Mouse (Mus musculus) embryonic facial prominence, embryonic 11.5 days (tissue): Measurements from ENCODE around the gene Capn5. TPM values are rescaled to one million over a fixed set of nuclear protein-coding genes. Genes with fewer than 3 reads are reported as not detected.

Experiments used
- ATAC-seq: fragments of 200-750 bp; cut with Nextera tagmentation; replicated peaks from 2 replicates; pipeline ENCODE4 v1.8.0; 2017; ENCODE audit warnings: low read depth; ENCODE audit not compliant: insufficient number of reproducible peaks, low FRiP score, low TSS enrichment
- DNase-seq: peaks from one replicate; pipeline ENCODE4 v3.0.0-alpha.2; 2015; ENCODE audit warnings: low spot score
- H3K27ac ChIP-seq: fragments of 300-500 bp; sonication (generic); replicated peaks from 2 replicates; pipeline ENCODE4 v1.5.1; 2014; ENCODE audit warnings: mild to moderate bottlenecking, low read depth, low read length, control low read depth
- H3K27me3 ChIP-seq: fragments of 300-500 bp; sonication (generic); 2 replicates; pipeline ENCODE4 v1.6.1; 2014; ENCODE audit warnings: mild to moderate bottlenecking, low read length, moderate library complexity, mixed read lengths; ENCODE audit not compliant: control insufficient read depth, insufficient read depth
- H3K36me3 ChIP-seq: fragments of 300-500 bp; sonication (generic); replicated peaks from 2 replicates; pipeline ENCODE4 v1.6.1; 2014; ENCODE audit warnings: low read depth, mild to moderate bottlenecking, low read length, moderate library complexity, mixed read lengths; ENCODE audit not compliant: control insufficient read depth, insufficient read depth
- H3K4me1 ChIP-seq: fragments of 300-500 bp; sonication (generic); 2 replicates; pipeline ENCODE4 v1.6.1; 2014; ENCODE audit warnings: low read length, mixed read lengths; ENCODE audit not compliant: control insufficient read depth, insufficient read depth
- H3K4me2 ChIP-seq: fragments of 300-500 bp; sonication (generic); 2 replicates; pipeline ENCODE4 v1.6.1; 2014; ENCODE audit warnings: low read depth, mild to moderate bottlenecking, control low read depth, low read length, moderate library complexity
- H3K4me3 ChIP-seq: fragments of 300-500 bp; sonication (generic); 2 replicates; pipeline ENCODE4 v1.5.1; 2014; ENCODE audit warnings: low read depth, low read length, control low read depth
- H3K9ac ChIP-seq: fragments of 300-500 bp; sonication (generic); replicated peaks from 2 replicates; pipeline ENCODE4 v1.6.1; 2014; ENCODE audit warnings: mild to moderate bottlenecking, control low read depth, low read length
- H3K9me3 ChIP-seq: fragments of 300-500 bp; sonication (generic); replicated peaks from 2 replicates; pipeline ENCODE4 v1.6.1; 2016; ENCODE audit warnings: mild to moderate bottlenecking, low read length, inconsistent platforms, mixed read lengths; ENCODE audit not compliant: control insufficient read depth
- WGBS: fragments of 180-500 bp; shearing (Covaris S2); extraction: QIAGEN DNeasy Blood & Tissue Kit; methylation state at CpG from one replicate; pipeline ENCODE4 v1.1.7; 2014; 5-methylcytosine and 5-hydroxymethylcytosine counted together
- polyA plus RNA-seq: library from polyadenylated mRNA; unstranded; fragments of >200 nt; fragmentation: Nextera tagmentation; extraction: Ambion mirVana; gene quantifications from 2 replicates; pipeline ENCODE4 v1.2.1, GENCODE M21; 2014

Capn5 gene
- polyA plus RNA-seq, 1 experiment from 2014 or later, result 2.6 TPM

GRCm38 (mm10) chr7:98111233-98111632 lies 66.8 kb downstream of the Capn5 start:
- peak overlapping the region; percentile 8; the same call in 1 of the 2 replicates for H3K4me3 ChIP-seq
- H3K36me3 ChIP-seq, result no peaks in the 10 kb centered on the region
- ATAC-seq (no peak), DNase-seq (no peak)
- peak overlapping the region; percentile 57 for H3K4me2 ChIP-seq
- peak overlapping the region; percentile 55 for H3K9ac ChIP-seq
- H3K4me1 ChIP-seq, result 0 out of 2 replicates have a peak, but pooled peaks cover 7% of the 10 kb centered on the region
- H3K9me3 ChIP-seq, result no peaks in the 10 kb centered on the region
- no peak overlapping the region for H3K27ac ChIP-seq
- H3K27me3 ChIP-seq, result no peaks in the 10 kb centered on the region; the same call in 1 of the 2 replicates
- WGBS, result 4% methylated on average over 25 of the region's 25 CpGs

GRCm38 (mm10) chr7:98109771-98110170 lies 68.3 kb downstream of the Capn5 start:
- WGBS, result 82% methylated on average over 4 of the region's 4 CpGs
- no peak overlapping the region for H3K4me2 ChIP-seq
- DNase-seq (no peak), ATAC-seq (no peak)
- H3K4me3 ChIP-seq, result no peak overlapping the region
- H3K4me1 ChIP-seq, result 0 out of 2 replicates have a peak, but pooled peaks cover 7% of the 10 kb centered on the region
- H3K27ac ChIP-seq, result no peak overlapping the region
- no peaks in the 10 kb centered on the region for H3K9me3 ChIP-seq
- no peaks in the 10 kb centered on the region; the same call in 1 of the 2 replicates for H3K27me3 ChIP-seq
- H3K36me3 ChIP-seq, result no peaks in the 10 kb centered on the region
- no peak overlapping the region for H3K9ac ChIP-seq

GRCm38 (mm10) chr7:98108636-98109430 lies 69.2 kb downstream of the Capn5 start:
- H3K4me1 ChIP-seq, result 0 out of 2 replicates have a peak, but pooled peaks cover 7% of the 10 kb centered on the region
- DNase-seq (no peak), ATAC-seq (no peak)
- H3K36me3 ChIP-seq, result no peaks in the 10 kb centered on the region
- H3K27ac ChIP-seq, result no peak overlapping the region
- no peak overlapping the region; the same call in 1 of the 2 replicates for H3K9ac ChIP-seq
- H3K9me3 ChIP-seq, result no peaks in the 10 kb centered on the region
- no peaks in the 10 kb centered on the region; the same call in 1 of the 2 replicates for H3K27me3 ChIP-seq
- H3K4me3 ChIP-seq, result no peak overlapping the region
- no peak overlapping the region for H3K4me2 ChIP-seq
- 81% methylated on average over 16 of the region's 16 CpGs for WGBS

- H3K4me3 ChIP-seq, result no peak overlapping the region
- H3K36me3 ChIP-seq, result no peaks in the 10 kb centered on the region
- no peak overlapping the region for H3K27ac ChIP-seq
- ATAC-seq (no peak), DNase-seq (no peak)
- WGBS, result 94% methylated on average over 7 of the region's 7 CpGs
- H3K9ac ChIP-seq, result no peak overlapping the region
- H3K4me2 ChIP-seq, result no peak overlapping the region
- H3K9me3 ChIP-seq, result no peaks in the 10 kb centered on the region
- H3K27me3 ChIP-seq, result no peaks in the 10 kb centered on the region; the same call in 1 of the 2 replicates
- H3K4me1 ChIP-seq, result 0 out of 2 replicates have a peak, but pooled peaks cover 4% of the 10 kb centered on the region
These were observed 71.8 kb downstream of the Capn5 start for GRCm38 (mm10) chr7:98106272-98106671.

- no peaks in the 10 kb centered on the region for H3K4me1 ChIP-seq
- no peak overlapping the region for H3K27ac ChIP-seq
- H3K36me3 ChIP-seq, result no peaks in the 10 kb centered on the region
- no peak overlapping the region for H3K4me2 ChIP-seq
- no peaks in the 10 kb centered on the region for H3K27me3 ChIP-seq
- 54% methylated on average over 16 of the region's 16 CpGs for WGBS
- peak overlapping the region; percentile 18; the same call in 1 of the 2 replicates for H3K9ac ChIP-seq
- no peak for ATAC-seq
- no peak for DNase-seq
- no peak overlapping the region for H3K4me3 ChIP-seq
- H3K9me3 ChIP-seq, result no peaks in the 10 kb centered on the region
These were observed 73.3 kb downstream of the Capn5 start for GRCm38 (mm10) chr7:98104481-98105435.

GRCm38 (mm10) chr7:98103942-98104292 lies 74.2 kb downstream of the Capn5 start:
- no peak for DNase-seq
- Histone ChIP-seq H3K27me3 (no peaks in the 10 kb centered on the region), H3K4me2 (no peak overlapping the region), H3K4me1 (no peaks in the 10 kb centered on the region), H3K4me3 (no peak overlapping the region), H3K9ac (no peak overlapping the region), H3K36me3 (no peaks in the 10 kb centered on the region), H3K9me3 (no peaks in the 10 kb centered on the region), H3K27ac (no peak overlapping the region)
- WGBS, result 72% methylated on average over 5 of the region's 5 CpGs
- ATAC-seq, result no peak; the same call in 1 of the 2 replicates

- Histone ChIP-seq H3K36me3 (no peaks in the 10 kb centered on the region), H3K9me3 (no peaks in the 10 kb centered on the region), H3K27me3 (no peaks in the 10 kb centered on the region), H3K4me1 (no peaks in the 10 kb centered on the region), H3K4me2 (peak overlapping the region; percentile 29), H3K9ac (peak overlapping the region; percentile 62), H3K27ac (no peak overlapping the region), H3K4me3 (peak overlapping the region; percentile 12; the same call in 1 of the 2 replicates)
- 17% methylated on average over 23 of the region's 26 CpGs for WGBS
- ATAC-seq (peak; percentile 27), DNase-seq (peak; percentile 90)
These were observed 74.8 kb downstream of the Capn5 start for GRCm38 (mm10) chr7:98103002-98103941.
